Mouse (Mus musculus) WW6 (cell line): ENCODE results near the gene Sema6d.

Experiments
- DNase-seq: peaks from one replicate; pipeline ENCODE4 v3.0.0-alpha.2; 2013; ENCODE audit warnings: low read depth, low spot score

Sema6d gene

DNA sequence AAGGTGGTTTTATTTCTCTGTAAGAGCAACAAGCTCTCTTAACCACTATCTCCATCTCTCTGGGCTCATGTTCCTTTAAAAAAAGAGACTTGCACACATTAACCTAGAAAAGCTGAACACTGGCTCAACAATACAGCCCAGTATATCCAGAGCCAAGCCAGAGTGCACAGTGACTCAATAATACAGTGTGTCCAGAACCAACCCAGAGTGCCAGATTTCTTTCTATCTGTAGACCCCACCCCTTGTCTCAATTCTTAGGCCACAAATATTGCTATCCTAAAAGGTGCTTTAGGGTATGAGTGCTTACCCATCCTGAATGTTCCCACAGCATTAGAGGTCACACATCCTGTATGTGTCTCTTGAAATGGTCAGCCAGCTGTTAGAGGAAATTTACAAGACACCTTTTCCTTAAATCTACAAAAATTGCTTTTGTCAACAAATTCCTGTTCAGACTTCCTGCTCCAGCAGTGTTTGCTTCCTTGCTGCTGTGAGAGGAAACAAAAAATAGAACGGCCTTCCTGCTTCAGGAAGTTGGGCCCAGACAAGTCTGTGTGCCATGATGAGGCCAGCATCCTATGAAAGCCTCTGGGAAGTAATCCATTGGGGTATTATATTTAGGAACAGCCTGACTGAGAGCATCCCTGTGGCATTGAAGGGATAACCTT is 465.1 kb downstream of the Sema6d start:
- DNase-seq: no peak

DNA sequence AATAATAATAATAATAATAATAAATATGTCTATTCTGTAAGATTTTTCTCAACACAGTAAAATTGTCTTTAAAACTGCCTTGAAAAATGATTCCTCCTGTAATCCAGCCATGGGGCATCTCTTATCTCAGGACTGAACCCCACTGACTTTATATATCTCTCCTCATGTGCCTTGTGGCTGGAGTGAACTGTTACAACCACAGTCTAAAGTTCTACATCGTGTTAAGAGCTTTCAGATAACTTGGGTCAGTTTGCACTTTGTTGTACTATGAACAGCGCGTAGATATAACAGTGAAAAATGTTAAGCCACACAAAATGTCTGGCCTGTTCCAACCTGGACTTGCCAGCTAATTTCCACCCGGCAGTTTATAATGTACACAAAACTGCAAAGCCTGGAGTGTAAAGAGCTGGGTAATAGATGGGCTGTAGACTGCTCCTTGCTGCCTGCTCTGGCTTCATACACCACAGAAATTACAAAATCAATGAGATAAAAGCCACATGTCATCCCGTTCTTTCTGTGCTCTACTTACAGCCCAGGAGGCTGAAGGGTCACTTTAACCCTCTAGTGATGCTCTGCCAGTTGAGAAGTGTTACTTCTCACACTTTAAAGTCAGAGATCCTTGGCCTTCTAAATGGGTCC is 467.2 kb downstream of the Sema6d start:
- DNase-seq: no peak

DNA sequence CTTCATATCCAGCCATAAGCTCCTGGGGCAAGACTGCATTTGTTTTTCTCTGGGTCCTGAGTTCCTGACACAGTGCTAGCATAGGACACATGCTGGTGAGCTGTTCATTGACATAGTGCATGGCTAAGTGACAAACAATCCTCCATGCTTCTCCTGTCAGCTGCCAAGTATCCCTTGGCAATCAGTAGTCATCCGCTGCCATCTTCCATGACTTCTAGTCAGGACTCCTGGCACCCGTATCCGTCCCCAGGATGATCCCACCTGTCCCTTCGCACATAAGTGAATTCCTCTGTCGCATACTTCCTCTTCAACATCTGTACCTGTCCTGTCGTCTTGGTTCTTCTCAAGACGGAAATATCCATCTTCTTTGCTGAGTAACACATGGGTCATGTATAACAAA is 468.3 kb downstream of the Sema6d start:
- no peak for DNase-seq

DNA sequence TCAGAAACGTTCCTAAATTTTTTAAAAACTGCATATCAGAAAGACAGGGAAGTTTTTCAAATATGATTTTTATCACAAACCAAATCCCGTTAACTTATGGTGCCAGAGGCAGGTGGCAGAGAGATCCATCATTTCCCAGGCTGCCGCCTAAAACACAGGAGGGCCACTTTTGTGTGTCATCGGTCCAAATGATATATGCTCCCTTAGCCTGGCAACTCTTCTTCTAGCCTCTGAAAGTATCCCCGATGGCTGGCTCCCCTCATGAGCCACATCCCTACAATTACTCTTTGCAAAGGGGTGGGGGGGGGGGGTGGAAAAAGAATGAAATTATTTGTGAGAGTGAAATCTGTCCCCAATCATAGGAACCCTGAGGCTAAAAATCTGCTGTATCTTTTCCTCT is 471.9 kb downstream of the Sema6d start:
- no peak for DNase-seq

DNA sequence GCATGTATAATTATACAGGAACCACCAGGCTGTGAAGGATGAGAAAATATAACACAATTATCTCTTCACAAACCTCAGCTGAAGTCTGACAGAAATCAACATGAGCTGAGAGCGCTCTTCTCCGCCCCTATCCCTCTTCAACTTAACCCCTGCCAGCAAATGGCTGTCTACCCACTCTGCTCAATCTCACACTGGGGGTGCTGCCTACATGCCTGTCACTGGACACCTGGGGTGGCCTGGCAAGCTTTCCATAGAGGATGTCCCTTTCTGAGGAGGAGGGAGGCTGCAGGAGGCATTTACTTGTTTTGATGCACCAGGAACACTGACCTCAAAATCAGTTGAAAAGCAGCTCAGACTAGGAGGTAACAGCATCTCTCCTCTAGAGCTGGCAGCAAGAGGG is 472.3 kb downstream of the Sema6d start:
- no peak for DNase-seq

DNA sequence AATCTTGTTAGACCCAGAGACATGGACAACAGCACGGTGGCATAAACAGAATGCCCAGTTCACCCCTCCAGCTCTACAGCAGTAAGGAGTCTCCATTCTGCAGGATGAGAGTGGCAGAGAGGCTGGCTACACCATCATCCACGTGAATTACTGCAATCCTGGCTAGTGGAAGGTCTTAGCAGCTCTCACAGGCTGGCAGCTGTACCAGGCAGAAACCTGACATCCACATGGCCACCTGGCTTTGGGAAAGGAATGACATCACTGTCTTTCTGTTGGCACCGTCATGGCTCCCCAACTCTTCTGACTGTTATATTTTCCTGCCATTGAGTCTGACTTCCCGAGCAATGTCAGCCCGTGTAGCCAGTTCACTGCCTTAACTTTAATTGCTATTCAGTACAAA is 474.0 kb downstream of the Sema6d start:
- DNase-seq: no peak

DNA sequence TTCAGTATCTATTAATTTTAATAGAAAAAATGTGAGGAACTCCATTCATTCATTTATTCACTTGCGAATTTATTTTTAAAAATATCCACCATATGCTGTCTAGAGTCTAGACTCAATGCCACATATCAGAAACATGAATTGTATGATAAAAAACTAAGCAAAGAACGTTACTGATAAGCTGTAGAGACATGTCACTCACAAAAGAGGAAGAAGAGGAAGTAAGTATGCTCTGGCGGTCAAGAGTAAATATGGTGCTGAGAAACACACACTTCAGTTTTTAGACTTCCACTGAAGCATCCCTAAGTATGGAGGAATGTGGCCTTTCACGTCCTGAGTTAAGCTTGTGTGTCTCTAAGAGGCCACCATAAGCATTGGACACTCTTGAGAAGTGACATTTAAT is 484.0 kb downstream of the Sema6d start:
- DNase-seq: no peak

DNA sequence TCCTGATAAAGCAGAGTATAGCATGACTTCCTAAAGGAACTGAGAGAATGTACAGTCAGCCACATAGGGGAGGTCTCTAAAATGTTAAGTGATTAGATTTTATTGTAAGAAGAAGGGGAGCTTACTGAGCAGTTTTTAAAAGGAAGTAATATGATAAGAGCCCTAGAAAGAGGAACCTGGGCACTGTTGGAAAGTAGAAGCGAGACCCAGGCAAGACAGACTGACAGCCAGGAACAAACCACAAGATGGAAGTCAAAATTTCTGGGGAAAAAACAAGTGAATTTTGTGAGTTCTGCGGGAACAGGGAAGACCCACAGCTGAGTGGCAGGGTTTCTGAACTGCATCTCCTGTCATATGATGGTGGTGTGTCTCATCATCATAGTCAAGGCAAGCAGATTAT is 486.3 kb downstream of the Sema6d start:
- no peak for DNase-seq

DNA sequence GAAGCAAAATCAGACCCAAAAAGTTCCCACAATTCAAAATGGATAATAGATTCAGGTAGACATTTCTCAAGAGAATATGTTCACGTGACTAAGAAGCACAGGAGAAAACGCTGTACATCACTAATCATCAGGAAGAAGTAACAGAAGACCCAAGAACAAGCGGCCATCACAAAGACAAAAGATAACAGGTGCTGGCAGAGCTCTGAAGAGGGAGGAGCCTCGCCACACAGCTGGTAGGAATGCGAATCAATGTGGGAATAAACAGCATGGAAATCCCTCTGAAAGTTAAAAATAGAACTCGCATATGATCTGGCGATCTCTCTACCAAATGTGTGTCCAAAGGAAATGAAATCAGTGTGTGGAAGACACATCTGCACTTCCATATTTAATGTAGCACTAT is 493.8 kb downstream of the Sema6d start:
- DNase-seq: no peak

DNA sequence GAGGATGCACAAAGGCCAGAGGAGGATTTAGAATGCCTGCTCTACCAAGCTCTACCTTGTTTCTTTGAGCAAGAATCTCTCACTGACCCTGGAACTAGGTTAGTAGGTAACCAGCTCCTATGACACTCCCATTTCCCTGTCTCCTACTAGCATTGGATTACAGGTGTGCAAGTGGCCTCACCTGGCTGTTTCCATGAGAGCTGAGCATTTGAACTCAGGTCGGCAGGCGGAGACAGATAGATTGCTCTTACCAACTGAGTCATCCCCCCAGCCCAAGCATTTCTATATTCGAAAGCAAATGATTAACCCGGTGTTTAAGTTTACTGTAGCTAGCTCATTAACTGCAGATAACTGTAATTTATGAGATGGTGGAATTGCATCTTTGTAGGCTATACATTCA is 503.0 kb downstream of the Sema6d start:
- no peak for DNase-seq

DNA sequence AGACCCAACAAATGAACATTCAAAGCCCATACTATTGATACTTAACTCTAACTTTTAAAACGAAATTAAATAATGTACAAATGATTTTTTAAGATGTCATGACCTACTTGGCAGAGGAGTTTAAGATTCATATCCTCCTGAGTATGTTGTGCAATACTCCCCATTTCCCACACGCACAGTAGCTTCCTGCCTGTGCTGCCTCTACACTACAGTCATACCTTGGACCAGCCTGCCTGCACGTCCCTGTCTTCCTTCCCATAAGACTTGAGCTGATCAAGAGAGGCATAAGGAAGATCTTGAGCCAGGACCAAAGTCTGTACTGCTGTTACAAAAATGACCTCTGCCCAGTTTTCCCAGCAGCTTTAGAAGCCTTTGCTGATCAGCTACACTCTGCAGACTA is 509.2 kb downstream of the Sema6d start:
- no peak for DNase-seq

DNA sequence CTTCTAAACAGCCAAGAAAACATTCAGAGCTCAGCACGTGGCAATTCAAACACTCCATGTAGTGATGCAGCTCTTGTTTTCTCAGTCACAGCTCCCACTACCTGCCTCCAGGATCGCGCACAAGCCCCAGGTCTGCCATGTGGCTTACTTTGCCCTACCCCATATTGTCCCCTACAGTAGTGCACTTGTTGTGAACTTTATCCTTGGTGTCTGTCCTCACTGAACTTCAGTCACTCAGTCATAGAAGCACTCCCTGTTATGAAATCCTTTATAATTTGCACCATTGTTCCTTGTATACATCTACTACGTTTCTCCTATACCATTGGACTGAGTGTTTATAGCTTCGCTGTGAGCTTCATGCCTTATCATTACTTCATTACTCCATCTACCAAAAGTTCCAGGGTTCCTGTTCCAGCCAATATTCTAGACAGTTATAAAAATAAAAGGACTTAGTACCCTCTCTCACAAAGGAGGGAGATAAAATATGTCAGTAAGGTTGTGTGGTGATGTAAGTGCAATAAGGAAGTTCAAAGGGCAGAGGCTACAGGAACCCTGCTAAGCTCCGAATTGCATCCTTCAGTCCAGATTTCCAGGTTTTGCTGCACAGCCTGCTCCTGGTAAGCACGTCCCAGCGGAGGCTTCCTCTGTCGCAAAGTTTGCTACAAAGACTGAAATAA is 512.1 kb downstream of the Sema6d start:
- no peak for DNase-seq

DNA sequence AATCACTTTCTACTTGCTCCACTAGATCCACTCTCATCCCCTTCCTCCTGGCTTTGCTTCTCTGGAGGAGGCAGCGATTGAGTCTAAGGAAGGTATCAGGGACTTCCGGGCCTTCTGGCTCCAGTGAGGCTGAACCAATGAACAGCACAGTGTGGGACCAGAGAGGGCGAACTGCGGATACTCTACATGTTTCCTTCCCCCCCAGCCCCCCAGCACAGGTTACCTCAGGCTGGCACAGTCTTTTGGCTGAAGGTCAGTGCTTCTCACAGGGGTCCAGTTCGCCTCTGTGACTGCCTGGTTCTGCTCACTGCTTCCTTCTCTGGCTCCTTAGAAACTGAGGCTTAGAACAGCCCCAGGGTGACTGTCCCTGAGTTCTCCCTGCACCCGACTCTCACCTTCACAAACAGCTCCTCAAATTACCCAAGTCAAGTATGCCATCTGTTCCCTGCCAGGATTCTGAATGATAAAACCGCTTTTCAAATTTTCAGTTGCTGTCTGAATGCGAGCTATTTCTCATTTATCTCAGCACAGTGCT is 512.7 kb downstream of the Sema6d start:
- no peak for DNase-seq

DNA sequence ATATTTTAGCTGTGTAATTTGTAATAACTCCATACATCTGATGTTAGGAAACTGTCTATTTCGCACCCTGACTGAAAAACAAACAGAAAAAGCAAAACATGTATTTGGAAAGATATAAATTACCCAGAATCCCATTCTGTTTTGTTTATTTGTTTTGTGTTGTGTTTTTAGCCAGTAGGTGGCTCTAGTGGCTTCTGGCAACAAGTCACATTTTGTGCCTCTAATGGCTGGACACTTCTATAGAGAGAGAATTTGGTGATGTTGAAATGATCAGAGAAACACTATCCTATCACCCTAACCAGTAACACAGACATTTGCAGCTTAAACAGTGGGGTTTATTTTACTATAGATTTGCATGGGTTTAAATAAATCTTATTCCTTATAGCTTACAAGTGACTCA is 515.6 kb downstream of the Sema6d start:
- no peak for DNase-seq

DNA sequence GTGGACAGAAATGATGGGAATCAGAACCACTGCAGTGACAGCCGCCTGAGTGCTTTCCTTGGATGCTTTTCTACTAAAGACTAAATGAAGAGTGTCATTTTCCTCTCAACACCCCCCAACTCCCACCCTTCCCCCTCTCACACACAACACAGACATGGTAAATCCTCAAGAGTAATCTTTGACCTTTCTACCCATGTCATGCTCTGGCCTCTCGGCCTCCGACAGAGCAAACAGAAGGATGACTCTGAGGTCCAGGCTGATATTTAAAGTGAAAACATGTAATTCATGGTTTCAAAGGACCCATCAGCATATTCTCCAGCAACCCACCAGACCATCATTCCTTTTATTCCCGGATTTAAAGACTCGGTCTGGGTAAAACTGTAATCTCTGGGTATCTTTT is 518.2 kb downstream of the Sema6d start:
- DNase-seq: no peak

DNA sequence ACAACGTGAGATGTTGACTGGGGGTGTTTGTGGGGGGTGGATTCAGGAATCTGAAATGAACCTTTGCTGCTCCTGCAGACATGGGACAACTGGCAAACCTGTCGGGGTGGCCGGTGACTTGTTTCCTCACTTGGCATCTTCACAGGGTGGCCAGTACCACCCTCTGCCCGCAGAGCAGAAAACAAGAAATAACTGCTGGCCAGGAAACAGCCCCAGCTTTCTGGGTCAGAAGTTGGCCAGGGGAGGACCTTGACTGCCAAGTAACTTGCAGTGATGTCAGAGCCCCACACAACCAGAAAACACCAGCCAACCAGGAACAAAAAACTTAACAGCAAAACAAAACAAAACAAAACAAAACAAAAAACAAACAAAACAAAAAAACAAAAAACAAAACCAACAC is 518.8 kb downstream of the Sema6d start:
- DNase-seq: no peak

DNA sequence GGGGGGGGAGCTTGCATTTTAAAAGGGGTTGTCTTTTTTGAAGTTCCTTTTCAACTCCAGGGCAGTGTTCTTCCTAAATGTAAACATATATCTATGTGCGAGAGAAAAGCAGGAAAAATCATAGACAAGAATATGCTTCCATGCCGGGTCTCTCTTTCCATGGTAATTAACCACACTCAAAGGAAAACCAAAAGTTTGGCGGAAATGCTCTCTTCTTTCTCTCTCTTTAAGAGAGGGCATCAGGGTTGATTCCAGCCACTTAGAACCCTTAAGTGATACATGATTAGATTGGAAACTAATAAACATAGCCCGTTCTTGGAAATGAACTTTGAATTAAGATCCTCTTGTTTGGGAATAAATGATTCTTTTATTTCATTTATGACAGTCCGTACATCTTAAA is 519.2 kb downstream of the Sema6d start:
- no peak for DNase-seq

DNA sequence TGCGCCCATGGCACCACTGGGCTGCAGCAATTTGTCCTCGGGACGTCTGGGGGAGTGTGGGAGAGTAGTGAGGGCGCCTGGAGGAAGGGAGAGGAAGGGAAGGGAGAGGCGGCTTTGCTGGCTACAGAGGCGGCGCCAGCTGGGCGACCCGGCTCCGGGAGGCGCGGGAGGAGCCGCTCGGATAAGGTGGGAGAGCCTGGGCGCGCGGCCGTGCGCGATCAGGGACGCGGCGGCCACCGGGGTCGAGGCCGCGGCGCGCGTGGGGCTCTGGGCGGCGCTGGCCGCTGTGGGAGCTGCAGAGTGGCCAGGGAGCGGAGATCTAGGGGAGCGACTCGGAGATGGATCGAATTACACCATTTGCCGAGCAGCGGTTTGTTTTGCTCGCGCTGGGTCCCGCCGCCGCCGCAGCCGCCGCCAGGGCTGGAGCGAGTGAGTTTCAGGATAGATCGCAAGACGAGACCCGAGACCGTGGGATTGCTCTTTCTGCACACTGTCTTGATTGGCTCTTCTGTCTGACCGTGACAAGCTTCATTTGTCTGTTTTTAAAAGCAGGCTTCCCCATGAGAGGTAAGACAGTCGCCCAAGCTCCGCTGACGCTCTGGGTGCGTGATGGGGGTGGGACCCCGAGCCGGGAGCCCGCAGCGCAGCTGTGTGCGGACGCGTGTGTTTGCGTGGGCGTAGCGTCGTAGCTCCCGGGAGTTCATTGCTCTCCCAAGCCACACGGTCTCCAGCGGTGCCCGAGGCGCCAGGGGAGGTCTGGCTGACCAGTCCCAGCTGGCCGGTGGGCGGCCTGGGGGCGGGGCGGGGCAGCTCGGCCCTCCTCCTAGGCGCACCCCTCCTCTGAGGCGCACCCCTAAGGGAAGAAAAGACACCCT is 520.2 kb downstream of the Sema6d start:
- peak; percentile 34 for DNase-seq

DNA sequence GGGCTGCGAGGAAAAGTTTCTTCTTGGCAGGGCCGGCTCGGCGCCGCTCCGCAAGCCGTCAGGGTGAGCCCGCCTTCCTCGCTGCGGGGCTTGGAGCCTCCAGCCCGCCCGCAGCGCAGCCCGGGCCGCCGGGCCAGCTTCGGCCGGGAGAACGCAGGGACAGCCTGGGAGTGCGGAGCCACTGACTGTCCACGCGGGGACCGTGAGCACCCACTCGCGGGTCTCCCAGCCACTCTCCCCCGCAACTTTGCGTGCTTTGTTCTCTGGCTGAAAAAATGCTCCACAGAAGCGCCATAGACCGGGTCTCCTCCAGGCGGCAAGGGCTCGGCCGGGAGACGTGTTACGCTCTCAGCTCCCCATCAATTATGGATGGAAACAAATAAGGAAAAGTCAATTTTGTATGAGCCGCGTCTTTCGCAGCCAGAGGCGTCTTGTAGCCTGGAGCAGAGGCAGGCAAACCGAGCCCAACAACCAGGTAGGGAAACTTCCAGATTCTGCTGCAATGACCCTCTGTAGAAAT is 520.9 kb downstream of the Sema6d start:
- no peak for DNase-seq

DNA sequence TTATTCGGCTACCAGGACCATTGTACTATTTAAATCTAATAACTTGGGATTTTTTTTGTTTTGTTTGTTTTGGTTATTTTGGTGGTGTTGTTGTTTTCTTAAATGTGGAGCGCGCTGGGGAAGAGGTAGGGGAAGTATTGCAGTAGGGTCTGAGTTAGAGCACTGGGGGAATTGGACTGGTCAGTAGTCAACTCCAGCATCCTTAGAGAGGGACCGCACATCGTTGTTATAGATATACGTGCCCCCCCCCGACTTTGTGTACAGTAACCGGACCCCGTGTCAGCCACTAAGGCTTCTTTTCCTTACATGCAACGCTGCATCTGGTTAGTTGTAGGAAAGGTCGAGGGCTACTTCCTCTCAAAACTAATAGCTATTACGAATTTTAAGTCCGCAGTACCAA is 521.5 kb downstream of the Sema6d start:
- no peak for DNase-seq

DNA sequence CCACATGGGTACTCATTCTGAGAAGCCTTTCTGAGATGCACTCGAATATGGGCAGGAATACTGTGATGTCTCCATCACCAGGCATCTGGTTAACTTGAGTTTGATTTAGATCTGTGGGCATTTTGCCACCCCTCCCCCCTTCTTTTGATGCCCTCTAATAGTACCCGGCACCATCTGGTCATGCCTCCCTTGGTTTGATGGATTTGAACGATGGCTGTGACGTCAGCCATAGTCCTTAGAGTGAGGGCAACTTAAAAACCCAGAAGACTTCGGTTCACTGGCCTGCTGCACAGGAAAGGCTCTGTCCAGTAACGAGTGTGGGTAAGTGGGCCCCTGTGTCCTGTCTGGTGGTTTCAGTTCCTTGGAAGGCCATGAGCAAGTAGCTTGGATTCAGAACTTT is 522.5 kb downstream of the Sema6d start:
- no peak for DNase-seq
